Mouse (Mus musculus) heart, embryonic 16.5 days (tissue): Measurements from ENCODE around the gene Ttc7. TPM values are rescaled to one million over a fixed set of nuclear protein-coding genes. Genes with fewer than 3 reads are reported as not detected.
A peak's percentile ranks its signal among the peaks of the same experiment; 100 is the strongest.

Experiments
- ATAC-seq: fragments of 200-750 bp; cut with Nextera tagmentation; replicated peaks from 2 replicates; pipeline ENCODE4 v1.8.0; 2017; ENCODE audit warnings: moderate number of reproducible peaks; ENCODE audit not compliant: insufficient read depth, low FRiP score; ENCODE audit errors: extremely low read depth
- H3K27ac ChIP-seq: fragments of 300-500 bp; sonication (generic); 2 replicates; pipeline ENCODE4 v1.5.1; 2014; ENCODE audit warnings: mild to moderate bottlenecking, low read length, control low read depth, moderate library complexity
- H3K27me3 ChIP-seq: fragments of 300-500 bp; sonication (generic); 2 replicates; pipeline ENCODE4 v1.6.1; 2014; ENCODE audit warnings: low read length, mixed read lengths; ENCODE audit not compliant: control insufficient read depth, insufficient read depth
- H3K36me3 ChIP-seq: fragments of 300-500 bp; sonication (generic); 2 replicates; pipeline ENCODE4 v1.6.1; 2014; ENCODE audit not compliant: control insufficient read depth, insufficient read depth
- H3K4me1 ChIP-seq: fragments of 300-500 bp; sonication (generic); 2 replicates; pipeline ENCODE4 v1.6.1; 2014; ENCODE audit warnings: low read length, mixed read lengths; ENCODE audit not compliant: control insufficient read depth, insufficient read depth
- H3K4me2 ChIP-seq: fragments of 300-500 bp; sonication (generic); 2 replicates; pipeline ENCODE4 v1.6.1; 2014; ENCODE audit warnings: low read depth, mild to moderate bottlenecking, control low read depth, low read length
- H3K4me3 ChIP-seq: fragments of 300-500 bp; sonication (generic); 2 replicates; pipeline ENCODE4 v1.5.1; 2014; ENCODE audit warnings: mild to moderate bottlenecking, control low read depth, low read length
- H3K9ac ChIP-seq: fragments of 300-500 bp; sonication (generic); 2 replicates; pipeline ENCODE4 v1.6.1; 2014; ENCODE audit warnings: low read length, control low read depth
- H3K9me3 ChIP-seq: fragments of 300-500 bp; sonication (generic); replicated peaks from 2 replicates; pipeline ENCODE4 v1.6.1; 2016; ENCODE audit warnings: low read length; ENCODE audit not compliant: control insufficient read depth
- WGBS: fragments of 180-500 bp; shearing (Covaris S2); extraction: QIAGEN DNeasy Blood & Tissue Kit; methylation state at CpG from one replicate; pipeline ENCODE4 v1.1.7; 2014; 5-methylcytosine and 5-hydroxymethylcytosine counted together
- polyA plus RNA-seq: library from polyadenylated mRNA; unstranded; fragments of >200 nt; fragmentation: Nextera tagmentation; extraction: Ambion mirVana; gene quantifications from 2 replicates; pipeline ENCODE4 v1.2.1, GENCODE M21; 2015

Gene Ttc7
- polyA plus RNA-seq, 1 experiment from 2014 or later = 6.2 TPM

- no peak for ATAC-seq
- H3K27me3 ChIP-seq = no peaks in the 10 kb centered on the region
- H3K27ac ChIP-seq = no peak overlapping the region
- no peaks in the 10 kb centered on the region for H3K36me3 ChIP-seq
- 40% methylated on average over 9 of the region's 9 CpGs for WGBS
- H3K4me2 ChIP-seq = no peak overlapping the region
- peaks cover 28% of the 10 kb centered on the region for H3K4me1 ChIP-seq
- H3K9me3 ChIP-seq = no peaks in the 10 kb centered on the region
- H3K9ac ChIP-seq = no peak overlapping the region
- no peak overlapping the region for H3K4me3 ChIP-seq
Observed at GRCm38 (mm10) chr17:87349069-87349468, 66.4 kb downstream of the Ttc7 start.

- Histone ChIP-seq H3K27me3 (no peaks in the 10 kb centered on the region), H3K36me3 (no peaks in the 10 kb centered on the region), H3K4me3 (no peak overlapping the region), H3K4me2 (no peak overlapping the region), H3K27ac (no peak overlapping the region), H3K9me3 (no peaks in the 10 kb centered on the region), H3K4me1 (peaks cover 28% of the 10 kb centered on the region), H3K9ac (no peak overlapping the region)
- 92% methylated on average over 9 of the region's 9 CpGs for WGBS
- ATAC-seq = no peak
Observed at GRCm38 (mm10) chr17:87349575-87349974, 66.9 kb downstream of the Ttc7 start.

GRCm38 (mm10) chr17:87350471-87351240, 68.0 kb downstream of the Ttc7 start:
- H3K4me1 ChIP-seq = peaks cover 28% of the 10 kb centered on the region
- no peaks in the 10 kb centered on the region for H3K36me3 ChIP-seq
- no peaks in the 10 kb centered on the region for H3K27me3 ChIP-seq
- 53% methylated on average over 13 of the region's 13 CpGs for WGBS
- no peaks in the 10 kb centered on the region for H3K9me3 ChIP-seq
- ATAC-seq = peak; percentile 17; the same call in 1 of the 2 replicates
- H3K4me3 ChIP-seq = no peak overlapping the region
- peak overlapping the region; percentile 89 for H3K27ac ChIP-seq
- 0 out of 2 replicates have a peak overlapping the region, but pooled peaks have one; percentile 33 for H3K9ac ChIP-seq
- H3K4me2 ChIP-seq = 0 out of 2 replicates have a peak overlapping the region, but pooled peaks have one; percentile 15

GRCm38 (mm10) chr17:87351241-87352105, 68.8 kb downstream of the Ttc7 start:
- H3K4me1 ChIP-seq = peaks cover 28% of the 10 kb centered on the region
- H3K27me3 ChIP-seq = no peaks in the 10 kb centered on the region
- peak overlapping the region; percentile 48 for H3K4me2 ChIP-seq
- peak; percentile 72 for ATAC-seq
- WGBS = 24% methylated on average over 20 of the region's 20 CpGs
- H3K36me3 ChIP-seq = no peaks in the 10 kb centered on the region
- H3K9ac ChIP-seq = peak overlapping the region; percentile 65
- H3K9me3 ChIP-seq = no peaks in the 10 kb centered on the region
- H3K27ac ChIP-seq = peak overlapping the region; percentile 89
- peak overlapping the region; percentile 9 for H3K4me3 ChIP-seq

DNA sequence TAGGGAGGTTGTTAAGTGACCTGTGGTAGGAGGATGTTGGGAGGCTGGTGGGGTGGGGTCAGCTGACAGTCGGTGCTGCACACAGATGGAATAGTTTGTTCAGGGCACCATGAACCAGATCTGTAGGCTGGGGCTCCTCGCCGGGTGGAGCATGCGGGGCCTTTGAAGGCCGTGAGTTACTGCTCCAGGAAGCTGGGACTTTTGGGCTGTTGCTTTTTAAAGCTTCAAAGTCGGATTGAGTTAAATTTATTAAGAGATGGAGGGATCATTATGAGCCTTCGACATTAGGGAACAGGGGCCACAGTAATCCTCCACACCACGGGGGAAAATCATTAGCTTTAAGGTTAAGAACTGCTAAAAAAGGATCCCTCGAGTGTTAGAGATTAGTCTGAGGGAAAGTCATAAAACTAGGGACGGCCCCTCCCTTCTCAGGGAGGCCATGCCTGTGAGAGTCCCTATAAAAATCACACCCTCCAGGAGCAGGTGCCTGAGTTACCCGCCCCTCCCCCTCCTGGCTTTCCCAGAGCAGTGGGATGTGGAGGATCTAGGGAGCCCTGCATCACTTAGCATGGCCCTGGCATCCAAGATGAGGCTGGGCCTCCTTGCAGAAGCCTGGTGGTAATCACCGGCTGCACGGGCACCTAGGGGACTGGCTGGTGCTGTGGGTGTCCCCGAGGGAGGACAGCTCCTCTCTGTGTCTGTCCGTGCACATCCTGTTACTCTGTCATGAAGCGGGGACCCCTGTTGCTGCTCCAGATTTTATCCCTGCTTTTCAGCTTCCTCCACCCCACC, 69.6 kb downstream of the Ttc7 start:
- Histone ChIP-seq H3K27ac (peak overlapping the region; percentile 89), H3K9ac (peak overlapping the region; percentile 65), H3K4me3 (peak overlapping the region; percentile 9; the same call in 1 of the 2 replicates), H3K9me3 (no peaks in the 10 kb centered on the region), H3K4me1 (peaks cover 28% of the 10 kb centered on the region), H3K4me2 (peak overlapping the region; percentile 48; the same call in 1 of the 2 replicates), H3K27me3 (no peaks in the 10 kb centered on the region), H3K36me3 (no peaks in the 10 kb centered on the region)
- ATAC-seq = no peak
- 57% methylated on average over 16 of the region's 16 CpGs for WGBS

- Histone ChIP-seq H3K27ac (no peak overlapping the region), H3K4me1 (peaks cover 28% of the 10 kb centered on the region), H3K9me3 (no peaks in the 10 kb centered on the region), H3K9ac (no peak overlapping the region), H3K36me3 (no peaks in the 10 kb centered on the region), H3K4me3 (no peak overlapping the region), H3K4me2 (no peak overlapping the region), H3K27me3 (no peaks in the 10 kb centered on the region)
- 76% methylated on average over 1 of the region's 1 CpGs for WGBS
- ATAC-seq = no peak
Observed at GRCm38 (mm10) chr17:87352898-87353225, 70.2 kb downstream of the Ttc7 start.

DNA sequence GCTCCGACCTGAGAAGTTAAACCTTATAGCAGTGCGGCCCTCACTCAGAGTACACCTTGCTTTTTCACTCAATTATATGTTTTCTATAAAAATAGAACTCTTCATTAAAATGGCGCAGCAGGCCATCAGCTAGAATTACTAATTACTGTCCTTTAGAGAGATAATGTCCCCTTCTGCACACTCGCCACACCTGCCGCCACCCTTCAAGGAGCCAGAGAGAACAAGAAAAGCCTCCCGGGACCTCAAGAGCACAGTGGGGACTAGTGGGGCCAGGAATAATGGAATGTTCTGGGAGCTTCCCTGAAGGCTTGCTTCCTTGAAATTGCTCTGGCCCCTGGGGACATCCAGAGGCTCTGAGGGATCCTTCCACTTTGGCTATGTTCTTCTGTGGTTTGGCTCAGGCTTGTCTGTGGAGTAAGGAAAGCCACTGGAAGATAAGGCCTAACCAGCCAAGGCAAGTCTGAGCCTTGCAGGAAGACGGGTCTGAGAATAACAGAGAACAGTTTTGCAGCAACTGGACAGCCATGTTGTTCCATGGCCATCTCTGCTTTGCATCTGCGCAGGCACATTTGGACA, 71.1 kb downstream of the Ttc7 start:
- peaks cover 28% of the 10 kb centered on the region for H3K4me1 ChIP-seq
- H3K36me3 ChIP-seq = no peaks in the 10 kb centered on the region
- no peaks in the 10 kb centered on the region for H3K27me3 ChIP-seq
- 90% methylated on average over 8 of the region's 8 CpGs for WGBS
- ATAC-seq = no peak
- no peak overlapping the region for H3K27ac ChIP-seq
- no peaks in the 10 kb centered on the region for H3K9me3 ChIP-seq
- H3K9ac ChIP-seq = no peak overlapping the region
- no peak overlapping the region for H3K4me3 ChIP-seq
- no peak overlapping the region for H3K4me2 ChIP-seq

DNA sequence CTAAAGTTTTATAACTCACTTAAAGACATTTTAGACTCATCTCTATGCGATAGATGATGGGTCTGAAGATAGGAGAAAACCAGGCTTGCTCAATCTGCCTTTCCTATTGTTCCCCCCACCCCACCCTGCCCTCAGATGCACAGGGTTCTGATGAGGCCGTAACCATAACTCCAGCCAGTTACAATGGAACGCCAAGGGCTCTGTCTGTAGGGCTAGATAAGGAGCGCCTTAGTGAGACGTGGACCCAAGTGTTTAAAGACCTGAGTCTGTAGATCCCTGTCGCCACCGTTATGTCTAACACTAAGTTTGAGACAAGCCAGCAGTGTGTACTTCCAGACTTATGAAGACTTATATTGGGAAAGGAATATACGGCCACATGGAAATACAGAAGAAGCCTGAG, 72.8 kb downstream of the Ttc7 start:
- no peaks in the 10 kb centered on the region for H3K36me3 ChIP-seq
- H3K9ac ChIP-seq = no peak overlapping the region
- ATAC-seq = no peak
- no peaks in the 10 kb centered on the region for H3K9me3 ChIP-seq
- H3K4me2 ChIP-seq = no peak overlapping the region
- no peak overlapping the region for H3K27ac ChIP-seq
- H3K4me3 ChIP-seq = no peak overlapping the region
- peaks cover 24% of the 10 kb centered on the region for H3K4me1 ChIP-seq
- no peaks in the 10 kb centered on the region for H3K27me3 ChIP-seq
- WGBS = 45% methylated on average over 8 of the region's 8 CpGs
